Mouse (Mus musculus) neural tube, embryonic 11.5 days (tissue): ENCODE results near the gene Gata5. TPM values are rescaled to one million over a fixed set of nuclear protein-coding genes. Genes with fewer than 3 reads are reported as not detected.

Source experiments
- ATAC-seq: fragments of 200-750 bp; cut with Nextera tagmentation; 2 replicates; pipeline ENCODE4 v1.8.0; 2017; ENCODE audit warnings: moderate number of reproducible peaks, mild to moderate bottlenecking, moderate TSS enrichment, moderate library complexity; ENCODE audit not compliant: insufficient read depth, low FRiP score, low TSS enrichment
- DNase-seq: peaks from one replicate; pipeline ENCODE4 v3.0.0-alpha.2; 2015; ENCODE audit warnings: low spot score
- H3K27ac ChIP-seq: fragments of 300-500 bp; sonication (generic); 2 replicates; pipeline ENCODE4 v1.5.1; 2014; ENCODE audit warnings: low read depth, mild to moderate bottlenecking, low read length
- H3K27me3 ChIP-seq: fragments of 300-500 bp; sonication (generic); 2 replicates; pipeline ENCODE4 v1.6.1; 2014; ENCODE audit warnings: mild to moderate bottlenecking, low read length, mixed read lengths; ENCODE audit not compliant: control insufficient read depth, insufficient read depth
- H3K36me3 ChIP-seq: fragments of 300-500 bp; sonication (generic); 2 replicates; pipeline ENCODE4 v1.6.1; 2014; ENCODE audit warnings: mild to moderate bottlenecking, low read length, moderate library complexity, mixed read lengths; ENCODE audit not compliant: control insufficient read depth, insufficient read depth
- H3K4me1 ChIP-seq: fragments of 300-500 bp; sonication (generic); 2 replicates; pipeline ENCODE4 v1.6.1; 2014; ENCODE audit warnings: low read length, mixed read lengths; ENCODE audit not compliant: control insufficient read depth, insufficient read depth
- H3K4me2 ChIP-seq: fragments of 300-500 bp; sonication (generic); 2 replicates; pipeline ENCODE4 v1.6.1; 2014; ENCODE audit warnings: low read depth, mild to moderate bottlenecking, moderate library complexity
- H3K4me3 ChIP-seq: fragments of 300-500 bp; sonication (generic); 2 replicates; pipeline ENCODE4 v1.5.1; 2014; ENCODE audit warnings: low read depth, low read length
- H3K9ac ChIP-seq: fragments of 300-500 bp; sonication (generic); 2 replicates; pipeline ENCODE4 v1.6.1; 2014; ENCODE audit warnings: mild to moderate bottlenecking, low read length
- H3K9me3 ChIP-seq: fragments of 300-500 bp; sonication (generic); 2 replicates; pipeline ENCODE4 v1.6.1; 2016; ENCODE audit warnings: low read length; ENCODE audit not compliant: control insufficient read depth
- WGBS: fragments of 180-500 bp; shearing (Covaris S2); extraction: QIAGEN DNeasy Blood & Tissue Kit; methylation state at CpG from one replicate; pipeline ENCODE4 v1.1.7; 2014; 5-methylcytosine and 5-hydroxymethylcytosine counted together
- polyA plus RNA-seq: library from polyadenylated mRNA; unstranded; fragments of >200 nt; fragmentation: Nextera tagmentation; extraction: Ambion mirVana; gene quantifications from 2 replicates; pipeline ENCODE4 v1.2.1, GENCODE M21; 2014

Gata5 gene
- polyA plus RNA-seq, 1 experiment from 2014 or later, result 0.16 TPM

DNA sequence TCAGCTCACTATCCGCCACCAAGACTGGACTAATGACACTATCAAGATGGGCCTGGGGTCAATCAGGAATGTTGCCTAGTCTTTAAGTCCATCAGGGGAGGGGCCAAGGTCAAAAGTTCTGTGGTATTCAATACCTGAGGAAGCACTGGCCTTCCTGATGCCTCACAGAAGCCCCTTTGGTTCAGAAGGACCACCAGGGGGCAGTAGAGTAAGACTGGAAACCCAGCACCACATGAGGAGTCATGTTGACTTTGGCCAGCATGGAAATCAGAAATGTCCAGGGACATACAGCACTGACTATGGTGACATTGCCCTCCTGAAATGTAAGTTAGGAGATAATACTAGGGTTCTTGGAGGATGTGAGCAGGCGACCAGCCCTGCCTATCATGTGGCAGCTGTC is 16.2 kb upstream of the Gata5 start:
- H3K27ac ChIP-seq, result no peak overlapping the region

DNA sequence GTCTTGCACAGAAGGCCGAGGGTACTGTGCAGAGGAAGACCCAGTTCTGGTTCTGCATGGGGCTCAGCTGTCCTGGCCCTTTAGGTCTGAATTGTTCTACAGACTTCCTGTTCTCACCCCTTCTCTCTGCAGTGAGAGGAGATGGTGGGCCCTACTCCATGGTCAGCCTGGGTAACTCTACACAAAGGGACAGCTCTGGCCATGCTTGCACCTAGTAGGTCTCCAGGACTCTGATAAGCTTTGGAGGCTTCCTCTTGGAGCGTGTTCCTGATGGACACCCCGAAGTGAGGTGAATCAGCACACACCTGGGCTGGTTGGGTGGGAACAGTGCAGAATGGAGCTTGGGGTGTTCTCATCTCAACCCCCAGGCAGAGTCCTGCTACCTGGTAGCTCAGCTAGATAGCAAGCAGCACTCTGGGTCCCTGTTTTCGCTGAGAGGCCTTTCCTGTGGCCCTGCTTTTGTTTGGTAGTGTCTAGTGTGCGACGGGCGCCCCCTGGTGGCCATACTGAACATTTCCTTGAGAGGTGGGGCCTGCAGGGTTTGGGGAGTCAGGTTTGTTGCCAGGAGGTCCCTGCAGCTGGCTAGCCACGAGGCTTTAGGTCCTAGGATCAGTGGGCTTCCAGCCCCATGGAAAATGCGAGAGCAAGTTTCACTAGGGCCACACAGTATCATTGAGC is 12.5 kb upstream of the Gata5 start:
- H3K9me3 ChIP-seq, result no peaks in the 10 kb centered on the region
- H3K9ac ChIP-seq, result peak overlapping the region; percentile 29; the same call in 1 of the 2 replicates
- no peaks in the 10 kb centered on the region for H3K36me3 ChIP-seq
- no peaks in the 10 kb centered on the region for H3K4me1 ChIP-seq
- 29% methylated on average over 9 of the region's 9 CpGs for WGBS
- ATAC-seq, result peak; percentile 71
- peak; percentile 86 for DNase-seq
- no peak overlapping the region for H3K4me3 ChIP-seq
- no peak overlapping the region for H3K4me2 ChIP-seq
- no peaks in the 10 kb centered on the region for H3K27me3 ChIP-seq
- H3K27ac ChIP-seq, result no peak overlapping the region

More for the DNA sequence above, 16.2 kb upstream of the Gata5 start:
- no peaks in the 10 kb centered on the region for H3K27me3 ChIP-seq
- no peaks in the 10 kb centered on the region for H3K36me3 ChIP-seq
- 41% methylated on average over 2 of the region's 2 CpGs for WGBS
- ATAC-seq, result no peak
- no peaks in the 10 kb centered on the region for H3K9me3 ChIP-seq
- no peak overlapping the region for H3K9ac ChIP-seq
- H3K4me1 ChIP-seq, result no peaks in the 10 kb centered on the region
- H3K4me3 ChIP-seq, result no peak overlapping the region
- no peak for DNase-seq
- H3K4me2 ChIP-seq, result no peak overlapping the region

DNA sequence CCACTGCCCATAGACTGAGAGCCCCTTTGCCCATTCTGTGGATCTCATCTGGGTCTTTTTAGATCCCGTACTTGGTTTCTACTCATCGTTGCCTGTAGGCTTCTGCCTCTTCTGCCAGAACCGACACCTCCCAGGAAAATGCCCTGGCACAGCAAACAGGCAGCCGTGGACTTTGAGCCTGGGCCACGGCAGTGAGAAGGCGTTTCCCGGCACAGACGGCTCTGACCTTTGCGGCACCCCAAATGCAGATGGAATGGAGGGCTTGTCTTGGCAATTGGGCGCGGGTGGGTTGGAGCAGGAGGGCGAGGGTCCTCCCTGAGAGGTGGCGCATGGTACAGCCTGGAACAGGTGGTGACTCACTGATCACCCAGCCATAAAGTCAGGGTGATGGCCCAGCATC is 8.6 kb upstream of the Gata5 start:
- H3K4me3 ChIP-seq, result no peak overlapping the region
- H3K4me2 ChIP-seq, result no peak overlapping the region
- no peaks in the 10 kb centered on the region for H3K36me3 ChIP-seq
- H3K27ac ChIP-seq, result no peak overlapping the region
- DNase-seq (no peak), ATAC-seq (no peak)
- H3K27me3 ChIP-seq, result no peaks in the 10 kb centered on the region; the same call in 1 of the 2 replicates
- no peak overlapping the region for H3K9ac ChIP-seq
- no peaks in the 10 kb centered on the region for H3K4me1 ChIP-seq
- 74% methylated on average over 13 of the region's 13 CpGs for WGBS
- no peaks in the 10 kb centered on the region for H3K9me3 ChIP-seq

DNA sequence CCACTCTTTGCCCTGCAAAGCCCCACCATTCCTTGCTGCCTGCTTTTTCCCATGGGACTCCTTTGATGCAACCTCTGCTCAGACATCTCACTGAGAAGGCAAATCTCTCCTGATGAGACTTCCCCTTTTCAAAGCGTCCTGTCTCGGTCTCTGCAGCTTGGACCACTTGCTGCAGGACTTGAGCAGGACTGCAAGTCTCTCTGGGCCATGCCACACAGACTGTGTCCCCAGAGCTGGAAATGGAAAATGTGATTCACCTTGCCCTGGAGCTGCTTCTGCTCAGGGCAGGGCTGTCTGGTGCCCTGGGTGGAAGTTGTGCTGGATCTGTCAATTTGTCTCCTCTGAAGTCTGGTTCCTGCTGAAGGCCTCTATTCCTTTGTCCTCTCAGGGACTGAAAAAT is 7.7 kb upstream of the Gata5 start:
- WGBS, result 79% methylated on average over 2 of the region's 2 CpGs
- Histone ChIP-seq H3K27me3 (no peaks in the 10 kb centered on the region; the same call in 1 of the 2 replicates), H3K27ac (no peak overlapping the region), H3K4me3 (no peak overlapping the region), H3K4me1 (no peaks in the 10 kb centered on the region), H3K9me3 (no peaks in the 10 kb centered on the region), H3K4me2 (no peak overlapping the region), H3K36me3 (no peaks in the 10 kb centered on the region), H3K9ac (no peak overlapping the region)
- DNase-seq (no peak), ATAC-seq (no peak)

DNA sequence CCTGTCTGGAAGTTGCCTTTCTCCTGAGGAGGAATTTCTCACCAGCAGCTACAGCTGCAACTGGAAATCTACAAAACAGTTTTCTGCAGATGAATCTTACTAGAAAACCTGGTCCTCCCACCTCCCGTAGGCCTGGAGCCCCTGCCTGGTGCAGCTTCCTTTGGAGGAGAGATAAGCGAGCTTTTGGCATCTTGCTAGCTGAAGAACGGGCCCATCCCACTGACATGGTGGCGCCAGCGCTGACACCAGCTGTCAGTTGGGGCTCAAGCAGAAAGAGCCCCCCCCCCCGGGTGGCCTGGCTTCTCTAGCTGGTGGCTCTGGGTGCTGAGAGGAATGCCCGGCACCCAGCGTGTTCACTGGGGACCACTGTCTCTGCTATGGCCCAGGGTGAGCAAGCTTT is 6.7 kb upstream of the Gata5 start:
- Histone ChIP-seq H3K9ac (no peak overlapping the region), H3K9me3 (no peaks in the 10 kb centered on the region), H3K27me3 (peaks cover 3% of the 10 kb centered on the region), H3K4me1 (no peaks in the 10 kb centered on the region), H3K27ac (no peak overlapping the region), H3K36me3 (no peaks in the 10 kb centered on the region), H3K4me2 (no peak overlapping the region), H3K4me3 (no peak overlapping the region)
- WGBS, result 77% methylated on average over 8 of the region's 8 CpGs
- ATAC-seq (no peak), DNase-seq (no peak)

DNA sequence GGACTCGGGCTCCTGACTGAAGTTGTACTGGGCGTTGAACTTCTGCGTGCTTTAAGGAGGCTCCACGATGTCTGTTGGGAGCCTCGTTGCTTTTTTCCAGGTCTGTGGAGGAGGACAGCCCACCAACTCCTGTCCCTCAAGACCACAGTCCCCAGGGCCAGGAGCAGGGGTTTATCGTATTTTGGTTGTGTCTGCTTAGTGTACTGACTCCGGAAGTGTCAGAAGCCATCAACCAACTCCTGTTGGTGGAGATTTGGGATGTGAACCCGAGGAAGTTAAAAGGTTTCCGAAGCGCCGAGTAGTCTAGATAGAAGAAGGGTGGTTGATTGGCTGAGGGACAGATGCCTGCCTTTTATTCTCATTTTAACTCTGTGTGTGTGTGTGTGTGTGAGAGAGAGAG is 5.4 kb upstream of the Gata5 start:
- 76% methylated on average over 11 of the region's 11 CpGs for WGBS
- no peak overlapping the region for H3K27ac ChIP-seq
- H3K36me3 ChIP-seq, result no peaks in the 10 kb centered on the region
- ATAC-seq, result no peak
- H3K4me3 ChIP-seq, result no peak overlapping the region
- no peaks in the 10 kb centered on the region for H3K9me3 ChIP-seq
- DNase-seq, result no peak
- H3K27me3 ChIP-seq, result peaks cover 16% of the 10 kb centered on the region
- no peak overlapping the region for H3K9ac ChIP-seq
- H3K4me2 ChIP-seq, result no peak overlapping the region
- no peaks in the 10 kb centered on the region for H3K4me1 ChIP-seq

DNA sequence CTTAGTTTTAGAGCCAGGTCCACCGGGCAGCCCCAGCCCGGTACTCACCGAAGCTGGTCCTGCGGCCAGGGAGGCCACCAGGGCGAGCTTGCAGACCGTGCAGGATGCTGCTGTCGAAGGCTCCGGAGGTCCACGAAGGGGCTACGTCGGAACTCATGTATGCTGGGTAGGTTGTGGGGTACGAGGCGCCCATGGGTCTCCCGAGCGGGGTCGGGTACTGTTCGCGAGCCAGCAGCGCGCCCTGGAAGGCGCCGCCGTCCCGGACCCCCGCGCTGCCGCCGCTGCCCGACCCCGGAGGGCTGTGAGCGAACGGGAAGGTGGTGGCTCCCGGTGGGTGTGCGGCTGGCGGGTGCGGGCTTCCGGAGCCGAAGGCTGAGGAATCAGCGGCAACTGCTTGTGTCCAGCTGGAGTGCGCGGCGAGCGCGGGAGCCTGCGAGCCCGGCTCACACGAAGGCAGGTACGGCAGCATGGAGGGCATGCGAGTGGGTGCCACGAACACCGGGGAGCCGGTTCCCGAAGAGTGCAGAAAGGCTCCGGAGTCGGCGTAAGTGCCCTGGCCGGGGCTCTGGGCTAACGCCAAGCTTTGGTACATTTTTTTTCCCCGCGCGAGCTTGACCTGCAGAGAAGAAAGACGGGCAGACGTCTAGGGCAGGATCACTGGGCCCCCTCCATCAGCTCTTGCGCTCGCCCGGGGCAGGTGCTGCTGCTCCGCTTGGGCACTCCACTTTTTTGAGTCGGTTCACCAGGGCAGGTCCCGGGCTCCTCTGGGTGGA is 535 bp downstream of the Gata5 start:
- Histone ChIP-seq H3K27me3 (peaks cover 46% of the 10 kb centered on the region), H3K4me2 (peak overlapping the region; percentile 59), H3K9me3 (no peaks in the 10 kb centered on the region), H3K4me1 (peaks cover 12% of the 10 kb centered on the region; the same call in 1 of the 2 replicates), H3K9ac (peak overlapping the region; percentile 35; the same call in 1 of the 2 replicates), H3K4me3 (peak overlapping the region; percentile 34), H3K27ac (no peak overlapping the region), H3K36me3 (no peaks in the 10 kb centered on the region)
- ATAC-seq, result no peak
- DNase-seq, result peak; percentile 47
- WGBS, result under 1% methylated on average over 69 of the region's 69 CpGs

DNA sequence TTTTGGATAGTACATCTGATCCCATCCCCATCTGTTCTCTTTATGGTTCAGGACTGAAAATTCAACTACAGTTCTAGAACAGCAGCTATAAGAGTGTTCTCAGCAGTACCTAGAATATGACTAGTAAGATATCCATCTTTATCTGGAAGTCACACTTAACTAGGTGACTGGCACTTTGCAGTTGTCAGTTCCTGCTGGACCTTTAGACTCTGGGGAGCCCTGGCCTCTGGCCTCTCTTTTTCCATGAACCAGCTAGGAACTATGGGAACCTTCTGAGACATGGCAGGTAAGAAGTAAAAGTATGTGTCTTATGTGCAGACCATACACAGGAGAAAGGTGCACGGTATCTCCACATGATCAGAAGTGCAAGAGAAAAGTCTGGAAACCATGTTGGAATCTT is 5.0 kb downstream of the Gata5 start:
- Histone ChIP-seq H3K27me3 (peaks cover 25% of the 10 kb centered on the region), H3K27ac (no peak overlapping the region), H3K9me3 (no peaks in the 10 kb centered on the region), H3K4me1 (peaks cover 8% of the 10 kb centered on the region; the same call in 1 of the 2 replicates), H3K4me3 (no peak overlapping the region), H3K36me3 (no peaks in the 10 kb centered on the region), H3K4me2 (no peak overlapping the region), H3K9ac (no peak overlapping the region)
- ATAC-seq (no peak), DNase-seq (no peak)
- WGBS, result 89% methylated on average over 1 of the region's 1 CpGs
